Mouse (Mus musculus): Measurements from ENCODE around the gene Bcl11b. TPM values are rescaled to one million over a fixed set of nuclear protein-coding genes. Genes with fewer than 3 reads are reported as not detected.

Gene Bcl11b
- total RNA-seq, 2 experiments from 2014 or later, result 60.4 to 75.6 TPM

GRCm38 (mm10) chr12:107999751-108000714 is 3.4 kb downstream of the Bcl11b start:
- no peak for DNase-seq (ENCODE audit: low spot score in 2 of 2)

- DNase-seq (ENCODE audit: low spot score in 2 of 2), result peak; percentile 88 to 89
Measured at GRCm38 (mm10) chr12:107998746-107999145, 4.7 kb downstream of the Bcl11b start.

- DNase-seq (ENCODE audit: low spot score in 2 of 2), result no peak
Measured at GRCm38 (mm10) chr12:107997901-107998300, 5.5 kb downstream of the Bcl11b start.

- no peak for DNase-seq (ENCODE audit: low spot score in 2 of 2)
Measured at GRCm38 (mm10) chr12:107997241-107997640, 6.2 kb downstream of the Bcl11b start.

GRCm38 (mm10) chr12:107996773-107997172 is 6.6 kb downstream of the Bcl11b start:
- no peak for DNase-seq (ENCODE audit: low spot score in 2 of 2)

- DNase-seq (ENCODE audit: low spot score in 2 of 2), result no peak
Measured at GRCm38 (mm10) chr12:107996216-107996615, 7.2 kb downstream of the Bcl11b start.

GRCm38 (mm10) chr12:107994421-107994820 is 9.0 kb downstream of the Bcl11b start:
- DNase-seq (ENCODE audit: low spot score in 2 of 2), result no peak

GRCm38 (mm10) chr12:107993029-107993428 is 10.4 kb downstream of the Bcl11b start:
- DNase-seq (ENCODE audit: low spot score in 2 of 2), result no peak

- DNase-seq (ENCODE audit: low spot score in 2 of 2), result no peak
Measured at GRCm38 (mm10) chr12:107991191-107991590, 12.2 kb downstream of the Bcl11b start.

- DNase-seq (ENCODE audit: low spot score in 2 of 2), result no peak
Measured at GRCm38 (mm10) chr12:107983211-107983610, 20.2 kb downstream of the Bcl11b start.

- no peak for DNase-seq (ENCODE audit: low spot score in 2 of 2)
Measured at GRCm38 (mm10) chr12:107982306-107982705, 21.1 kb downstream of the Bcl11b start.

GRCm38 (mm10) chr12:107981231-107981630 is 22.2 kb downstream of the Bcl11b start:
- DNase-seq (ENCODE audit: low spot score in 2 of 2), result no peak

GRCm38 (mm10) chr12:107980261-107980961 is 23.0 kb downstream of the Bcl11b start:
- DNase-seq (ENCODE audit: low spot score in 2 of 2), result no peak

- DNase-seq (ENCODE audit: low spot score in 2 of 2), result no peak
Measured at GRCm38 (mm10) chr12:107979710-107980260, 23.6 kb downstream of the Bcl11b start.

GRCm38 (mm10) chr12:107978736-107979255 is 24.6 kb downstream of the Bcl11b start:
- no peak for DNase-seq (ENCODE audit: low spot score in 2 of 2)

GRCm38 (mm10) chr12:107978063-107978462 is 25.3 kb downstream of the Bcl11b start:
- DNase-seq (ENCODE audit: low spot score in 2 of 2), result no peak

- DNase-seq (ENCODE audit: low spot score in 2 of 2), result no peak
Measured at GRCm38 (mm10) chr12:107977534-107977933, 25.9 kb downstream of the Bcl11b start.

- DNase-seq (ENCODE audit: low spot score in 2 of 2), result no peak
Measured at GRCm38 (mm10) chr12:107977086-107977485, 26.3 kb downstream of the Bcl11b start.

GRCm38 (mm10) chr12:107976571-107977001 is 26.8 kb downstream of the Bcl11b start:
- peak in 1 of 2 experiments; percentile 38 for DNase-seq (ENCODE audit: low spot score in 2 of 2)

- DNase-seq (ENCODE audit: low spot score in 2 of 2), result peak in 1 of 2 experiments; percentile 47
Measured at GRCm38 (mm10) chr12:107975897-107976570, 27.4 kb downstream of the Bcl11b start.

GRCm38 (mm10) chr12:107975479-107975896 is 27.9 kb downstream of the Bcl11b start:
- DNase-seq (ENCODE audit: low spot score in 2 of 2), result peak in 1 of 2 experiments; percentile 39

Data from left cerebral cortex, adult 18-20 months (tissue).